Comparison of ENCODE assay signal across 20 mouse cellular contexts in genomic region chr16:7241627-7242026, GRCm38 (mm10).
DNase-seq lines count a peak whose midpoint lies in the region; TF ChIP-seq lines count a peak whose summit lies in the region.
"Had no signal": no experiment of that assay in that cellular context is flagged by ENCODE, and none has a peak within 500 bp of the region (broad histone marks: within the 10 kb centered on the region; RNA-seq: fewer than 3 reads in every experiment).

No protein-coding gene starts in this region.

- peak; percentile 41 for DNase-seq in gastrocnemius, adult 2 months
- DNase-seq in gastrocnemius, postnatal 36 days: no peak
- DNase-seq in left cerebral cortex, postnatal 4 days: peak; percentile 27
- no peak for DNase-seq in left cerebral cortex, postnatal 36 days (ENCODE audit: low spot score in 2 of 2)
- DNase-seq in cerebellum, adult 2 months: peak; percentile 63 to 75
- peak; percentile 50 to 56 for DNase-seq in cerebellum, postnatal 36 days
- DNase-seq in urinary bladder, postnatal 14 days (ENCODE audit: low spot score): no peak
- DNase-seq in adrenal gland, postnatal 10 days: no peak
- DNase-seq: adrenal gland, adult 2 months; B cell, adult 2 months; forebrain, postnatal 0 days; gastrocnemius, postnatal 14 days; right cerebral cortex, postnatal 14 days; spleen, adult 18-20 months; thymus, postnatal 36 days had no signal

- no peak for TF ChIP-seq POLR2A in cerebellum, adult 2 months (IDR thresholded peaks at IDR 0.05; ENCODE audit: borderline replicate concordance, insufficient read depth, low read length)

- H3K4me3 ChIP-seq in gastrocnemius, adult 2 months: no peak overlapping the region
- H3K4me3 ChIP-seq in cerebellum, adult 2 months (replicated peaks; ENCODE audit: insufficient read depth, low read depth, low read length): no peak overlapping the region
- H3K4me3 ChIP-seq: embryonic facial prominence, embryonic 12.5 days; heart, embryonic 15.5 days; kidney, embryonic 15.5 days; midbrain, embryonic 13.5 days had no signal

- intact Hi-C loops in gastrocnemius, adult 2 months (cut with DNase I): no loop called here
- intact Hi-C loops in gastrocnemius, postnatal 36 days (cut with DNase I): no loop called here
- intact Hi-C loops in left cerebral cortex, postnatal 4 days (cut with DNase I): no loop called here
- intact Hi-C loops in left cerebral cortex, postnatal 36 days (cut with DNase I): no loop called here

- TF ChIP-seq CTCF in gastrocnemius, adult 2 months (IDR thresholded peaks at IDR 0.05): no peak
- no peak for TF ChIP-seq CTCF in cerebellum, adult 2 months (IDR thresholded peaks at IDR 0.05; ENCODE audit: borderline replicate concordance, insufficient read depth, low read depth, low read length)

- H3K27ac ChIP-seq in gastrocnemius, adult 2 months: peak overlapping the region; percentile 62
- no peak overlapping the region for H3K27ac ChIP-seq in cerebellum, adult 2 months (ENCODE audit: insufficient read depth, low read length)
- H3K27ac ChIP-seq: embryonic facial prominence, embryonic 12.5 days; heart, embryonic 15.5 days; kidney, embryonic 15.5 days; liver, embryonic 14.5 days; midbrain, embryonic 13.5 days had no signal

- 7% methylated on average over 3 of the region's 3 CpGs for WGBS in cerebellum, adult 2 months

- no peaks in the 10 kb centered on the region for H3K27me3 ChIP-seq in cerebellum, adult 2 months (ENCODE audit: control insufficient read depth, insufficient read depth, low read length)
- H3K27me3 ChIP-seq: embryonic facial prominence, embryonic 12.5 days; heart, embryonic 15.5 days; kidney, embryonic 15.5 days; midbrain, embryonic 13.5 days had no signal

- peaks cover 4% of the 10 kb centered on the region; the same call in 1 of the 2 replicates for H3K4me1 ChIP-seq in cerebellum, adult 2 months (ENCODE audit: control insufficient read depth, insufficient read depth, low read length)
- H3K4me1 ChIP-seq: embryonic facial prominence, embryonic 12.5 days; heart, embryonic 15.5 days; kidney, embryonic 15.5 days; midbrain, embryonic 13.5 days had no signal

Comparison
In these comparisons a context has a peak if more than half of its experiments do, and no peak if none do; other contexts are left out.
1. DNase-seq: peak in gastrocnemius, adult 2 months (single experiment), left cerebral cortex, postnatal 4 days (single experiment), cerebellum, adult 2 months (2 of 2) and cerebellum, postnatal 36 days (2 of 2); none in gastrocnemius, postnatal 36 days (0 of 2), left cerebral cortex, postnatal 36 days (0 of 2), urinary bladder, postnatal 14 days (single experiment) and adrenal gland, postnatal 10 days (single experiment).